Mouse (Mus musculus) kidney, postnatal 0 days (tissue): ENCODE measurements around the gene Lalba. TPM values are rescaled to one million over a fixed set of nuclear protein-coding genes. Genes with fewer than 3 reads are reported as not detected.

Experiments used
- ATAC-seq: fragments of 200-750 bp; cut with Nextera tagmentation; replicated peaks from 2 replicates; pipeline ENCODE4 v1.8.0; 2017; ENCODE audit warnings: low read depth, moderate number of reproducible peaks, moderate TSS enrichment, moderate library complexity; ENCODE audit not compliant: low FRiP score
- DNase-seq: peaks from one replicate; pipeline ENCODE4 v3.0.0-alpha.2; 2016; ENCODE audit warnings: low spot score
- H3K27ac ChIP-seq: fragments of 300-500 bp; sonication (generic); 2 replicates; pipeline ENCODE4 v1.5.1; 2014; ENCODE audit warnings: mild to moderate bottlenecking
- H3K27me3 ChIP-seq: fragments of 300-500 bp; sonication (generic); 2 replicates; pipeline ENCODE4 v1.6.1; 2014; ENCODE audit warnings: low read length, mixed read lengths; ENCODE audit not compliant: insufficient read depth
- H3K36me3 ChIP-seq: fragments of 300-500 bp; sonication (generic); 2 replicates; pipeline ENCODE4 v1.6.1; 2014; ENCODE audit warnings: low read length, mixed read lengths; ENCODE audit not compliant: insufficient read depth
- H3K4me1 ChIP-seq: fragments of 300-500 bp; sonication (generic); replicated peaks from 2 replicates; pipeline ENCODE4 v1.6.1; 2014; ENCODE audit warnings: antibody characterized with exemption, low read length, mixed read lengths; ENCODE audit not compliant: insufficient read depth
- H3K4me2 ChIP-seq: fragments of 300-500 bp; sonication (generic); 2 replicates; pipeline ENCODE4 v1.6.1; 2014; ENCODE audit warnings: mild to moderate bottlenecking, low read length, moderate library complexity, mixed read lengths
- H3K4me3 ChIP-seq: fragments of 300-500 bp; sonication (generic); replicated peaks from 2 replicates; pipeline ENCODE4 v1.5.1; 2014; ENCODE audit warnings: low read depth, low read length
- H3K9ac ChIP-seq: fragments of 300-500 bp; sonication (generic); 2 replicates; pipeline ENCODE4 v1.6.1; 2014; ENCODE audit warnings: low read depth, low read length
- H3K9me3 ChIP-seq: fragments of 300-500 bp; sonication (generic); replicated peaks from 2 replicates; pipeline ENCODE4 v1.6.1; 2016; ENCODE audit warnings: low read length, inconsistent platforms, mixed read lengths
- CTCF ChIP-seq: IDR thresholded peaks from 2 replicates; pipeline ENCODE4 v1.5.1; 2016; ENCODE audit warnings: antibody characterized with exemption, low read depth, mild to moderate bottlenecking, moderate library complexity
- WGBS: fragments of 180-500 bp; shearing (Covaris S2); extraction: QIAGEN DNeasy Blood & Tissue Kit; methylation state at CpG from one replicate; pipeline ENCODE4 v1.1.7; 2014; 5-methylcytosine and 5-hydroxymethylcytosine counted together
- polyA plus RNA-seq: library from polyadenylated mRNA; unstranded; fragments of >200 nt; fragmentation: Nextera tagmentation; extraction: Ambion mirVana; gene quantifications from 2 replicates; pipeline ENCODE4 v1.2.1, GENCODE M21; 2015

Gene Lalba
- polyA plus RNA-seq, 1 experiment from 2014 or later = 0.30 TPM

DNA sequence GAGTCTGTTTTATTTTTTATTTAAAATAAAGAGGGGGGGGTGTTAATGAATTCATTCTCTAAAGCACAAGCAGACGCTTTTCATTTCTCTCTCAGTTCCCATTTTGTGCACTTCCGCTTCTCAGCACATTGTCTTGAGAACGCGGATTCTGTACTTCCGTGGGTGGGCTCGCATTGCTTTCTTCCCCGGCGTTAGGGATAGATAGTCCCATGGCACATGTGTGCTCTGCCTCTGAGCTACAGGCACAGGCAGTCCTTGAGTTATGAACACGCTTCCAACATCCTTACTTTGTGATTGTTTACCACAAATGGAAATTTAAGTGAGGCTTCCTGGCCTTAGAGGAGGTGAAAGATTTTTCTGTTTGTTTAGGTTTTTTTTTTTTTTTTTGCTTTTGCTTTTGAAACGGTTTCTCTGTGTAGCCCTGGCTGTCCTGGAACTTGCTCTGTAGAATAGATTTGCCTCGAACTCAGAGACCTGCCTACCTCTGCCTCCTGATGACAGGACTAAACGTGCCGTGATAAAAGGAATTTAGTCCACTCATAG lies 28.9 kb upstream of the Lalba start:
- no peaks in the 10 kb centered on the region for H3K9me3 ChIP-seq
- no peak for ATAC-seq
- no peak overlapping the region for H3K27ac ChIP-seq
- H3K4me3 ChIP-seq = no peak overlapping the region
- no peaks in the 10 kb centered on the region for H3K27me3 ChIP-seq
- no peak overlapping the region for H3K9ac ChIP-seq
- H3K4me2 ChIP-seq = peak overlapping the region; percentile 49
- no peak for DNase-seq
- WGBS = 71% methylated on average over 13 of the region's 13 CpGs
- H3K36me3 ChIP-seq = no peaks in the 10 kb centered on the region
- no peak for TF ChIP-seq CTCF
- H3K4me1 ChIP-seq = no peaks in the 10 kb centered on the region

GRCm38 (mm10) chr15:98510438-98511385 lies 28.2 kb upstream of the Lalba start:
- Histone ChIP-seq H3K36me3 (no peaks in the 10 kb centered on the region), H3K4me2 (peak overlapping the region; percentile 49), H3K9ac (no peak overlapping the region), H3K27ac (no peak overlapping the region), H3K4me3 (no peak overlapping the region), H3K9me3 (no peaks in the 10 kb centered on the region), H3K27me3 (no peaks in the 10 kb centered on the region), H3K4me1 (no peaks in the 10 kb centered on the region)
- 25% methylated on average over 25 of the region's 25 CpGs for WGBS
- DNase-seq (peak; percentile 82), ATAC-seq (no peak)
- TF ChIP-seq CTCF = peak; percentile 85

GRCm38 (mm10) chr15:98509387-98509786 lies 26.9 kb upstream of the Lalba start:
- H3K27me3 ChIP-seq = no peaks in the 10 kb centered on the region
- H3K4me2 ChIP-seq = no peak overlapping the region
- WGBS = 49% methylated on average over 2 of the region's 2 CpGs
- H3K27ac ChIP-seq = no peak overlapping the region
- H3K4me1 ChIP-seq = no peaks in the 10 kb centered on the region
- TF ChIP-seq CTCF = no peak
- H3K36me3 ChIP-seq = no peaks in the 10 kb centered on the region
- H3K4me3 ChIP-seq = no peak overlapping the region
- DNase-seq = no peak
- H3K9me3 ChIP-seq = no peaks in the 10 kb centered on the region
- no peak for ATAC-seq
- H3K9ac ChIP-seq = no peak overlapping the region

DNA sequence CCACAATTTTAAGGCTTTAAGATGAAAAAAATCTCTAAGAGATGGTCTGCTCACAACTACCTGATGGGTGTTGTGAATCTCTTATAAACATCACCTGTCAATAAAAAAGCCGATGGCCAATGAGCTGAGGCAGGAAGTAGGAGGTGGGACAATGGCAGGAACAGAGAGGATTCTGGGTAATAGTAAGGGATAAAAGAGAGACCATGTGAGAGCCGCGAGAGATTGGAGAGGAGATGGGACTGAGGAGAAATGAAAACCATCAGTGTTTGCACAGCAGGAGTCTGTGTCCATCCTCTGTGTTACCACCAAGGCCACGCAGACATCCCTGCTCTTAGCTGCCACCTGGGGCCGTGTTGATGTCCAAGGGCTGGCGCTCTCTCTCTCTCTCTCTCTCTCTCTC lies 24.8 kb upstream of the Lalba start:
- Histone ChIP-seq H3K4me2 (no peak overlapping the region), H3K9me3 (no peaks in the 10 kb centered on the region), H3K9ac (no peak overlapping the region), H3K27me3 (no peaks in the 10 kb centered on the region), H3K4me1 (no peaks in the 10 kb centered on the region), H3K27ac (no peak overlapping the region), H3K4me3 (no peak overlapping the region), H3K36me3 (no peaks in the 10 kb centered on the region)
- no peak for ATAC-seq
- DNase-seq = no peak
- 89% methylated on average over 6 of the region's 6 CpGs for WGBS
- TF ChIP-seq CTCF = no peak

DNA sequence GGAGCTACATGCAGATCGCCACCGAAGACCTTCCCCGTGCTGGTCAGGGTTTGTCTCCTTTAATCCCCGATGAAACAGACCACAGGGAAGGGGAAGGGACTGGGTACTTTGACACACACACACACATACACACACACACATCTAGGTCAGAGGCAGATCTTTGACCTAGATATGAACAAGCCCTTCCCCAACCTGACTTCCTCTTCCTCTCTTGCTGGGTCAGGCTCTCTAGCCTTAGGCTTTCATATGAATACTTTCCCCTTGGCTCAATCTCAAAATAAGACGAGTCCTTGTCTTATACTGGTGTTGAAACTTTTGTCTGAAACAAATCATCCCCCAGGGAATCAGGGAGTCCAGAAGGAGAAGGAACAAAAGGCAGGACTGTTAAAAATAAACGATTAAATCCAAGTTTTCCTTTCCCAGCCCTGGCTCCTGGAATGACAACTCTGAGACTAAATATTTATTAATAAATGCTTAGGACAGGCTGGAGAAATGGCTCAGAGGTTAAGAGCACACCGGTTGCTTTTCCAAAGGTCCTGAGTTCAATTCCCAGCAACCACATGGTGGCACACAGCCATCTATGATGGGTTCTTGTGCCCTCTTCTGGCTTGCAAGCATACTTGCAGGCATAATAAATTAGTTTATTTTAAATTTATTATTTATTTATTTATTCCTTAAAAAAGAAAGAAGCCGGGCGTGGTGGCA lies 23.9 kb upstream of the Lalba start:
- no peaks in the 10 kb centered on the region for H3K9me3 ChIP-seq
- no peaks in the 10 kb centered on the region for H3K27me3 ChIP-seq
- ATAC-seq (no peak), DNase-seq (no peak)
- TF ChIP-seq CTCF = no peak
- H3K4me2 ChIP-seq = no peak overlapping the region
- H3K27ac ChIP-seq = no peak overlapping the region
- H3K4me1 ChIP-seq = no peaks in the 10 kb centered on the region
- no peak overlapping the region for H3K4me3 ChIP-seq
- no peak overlapping the region for H3K9ac ChIP-seq
- 70% methylated on average over 9 of the region's 9 CpGs for whole genome bisulfite sequencing
- H3K36me3 ChIP-seq = no peaks in the 10 kb centered on the region

- Histone ChIP-seq H3K4me1 (no peaks in the 10 kb centered on the region), H3K27ac (no peak overlapping the region), H3K36me3 (no peaks in the 10 kb centered on the region), H3K4me3 (no peak overlapping the region), H3K27me3 (no peaks in the 10 kb centered on the region), H3K4me2 (no peak overlapping the region), H3K9ac (no peak overlapping the region), H3K9me3 (no peaks in the 10 kb centered on the region)
- TF ChIP-seq CTCF = peak; percentile 82
- no peak for ATAC-seq
- DNase-seq = peak; percentile 63
- WGBS = 12% methylated on average over 18 of the region's 18 CpGs
Measured at GRCm38 (mm10) chr15:98504514-98504913, 22.0 kb upstream of the Lalba start.
